Mouse (Mus musculus): ENCODE results near the gene Eva1b. TPM values are rescaled to one million over a fixed set of nuclear protein-coding genes. Genes with fewer than 3 reads are reported as not detected.

The Eva1b gene
- polyA plus RNA-seq, 1 experiment from 2014 or later, result 69.4 TPM

- Histone ChIP-seq H3K4me1 (no peaks in the 10 kb centered on the region), H3K36me3 (peaks cover 37% of the 10 kb centered on the region), H3K27ac (no peak overlapping the region), H3K27me3 (no peaks in the 10 kb centered on the region), H3K4me2 (replicated peaks) (no peak overlapping the region), H3K9ac (no peak overlapping the region), H3K9me3 (0 out of 2 replicates have a peak, but pooled peaks cover 3% of the 10 kb centered on the region), H3K4me3 (no peak overlapping the region)
- WGBS, result 94% methylated on average over 2 of the region's 2 CpGs
- ATAC-seq (ENCODE audit: insufficient number of reproducible peaks, insufficient read depth, low FRiP score, low TSS enrichment), result no peak
These were observed 27.0 kb upstream of the Eva1b start for GRCm38 (mm10) chr4:126120506-126120905.

- Histone ChIP-seq H3K27me3 (no peaks in the 10 kb centered on the region), H3K4me2 (replicated peaks) (no peak overlapping the region)
- 90% methylated on average over 10 of the region's 10 CpGs for WGBS
These were observed 24.1 kb upstream of the Eva1b start for GRCm38 (mm10) chr4:126123309-126124040.

GRCm38 (mm10) chr4:126130502-126130901 is 17.0 kb upstream of the Eva1b start:
- H3K4me1 ChIP-seq, result peaks cover 36% of the 10 kb centered on the region
- WGBS, result 35% methylated on average over 11 of the region's 11 CpGs
- ATAC-seq (ENCODE audit: insufficient number of reproducible peaks, insufficient read depth, low FRiP score, low TSS enrichment), result peak; percentile 43; the same call in 1 of the 2 replicates
- H3K4me2 ChIP-seq (replicated peaks), result no peak overlapping the region
- peaks cover 56% of the 10 kb centered on the region for H3K36me3 ChIP-seq
- H3K9ac ChIP-seq, result no peak overlapping the region
- H3K27ac ChIP-seq, result peak overlapping the region; percentile 89
- H3K4me3 ChIP-seq, result no peak overlapping the region
- H3K27me3 ChIP-seq, result no peaks in the 10 kb centered on the region
- no peaks in the 10 kb centered on the region for H3K9me3 ChIP-seq

More at GRCm38 (mm10) chr4:126123309-126124040, 24.1 kb upstream of the Eva1b start:
- Histone ChIP-seq H3K4me3 (no peak overlapping the region), H3K9ac (no peak overlapping the region), H3K27ac (no peak overlapping the region), H3K36me3 (peaks cover 60% of the 10 kb centered on the region), H3K4me1 (no peaks in the 10 kb centered on the region), H3K9me3 (0 out of 2 replicates have a peak, but pooled peaks cover 3% of the 10 kb centered on the region)
- ATAC-seq (ENCODE audit: insufficient number of reproducible peaks, insufficient read depth, low FRiP score, low TSS enrichment), result no peak

GRCm38 (mm10) chr4:126131290-126132121 is 16.0 kb upstream of the Eva1b start:
- Histone ChIP-seq H3K27me3 (no peaks in the 10 kb centered on the region), H3K9ac (no peak overlapping the region), H3K4me2 (replicated peaks) (no peak overlapping the region), H3K27ac (peak overlapping the region; percentile 48), H3K9me3 (no peaks in the 10 kb centered on the region), H3K4me1 (peaks cover 36% of the 10 kb centered on the region), H3K36me3 (peaks cover 55% of the 10 kb centered on the region), H3K4me3 (no peak overlapping the region)
- 48% methylated on average over 10 of the region's 10 CpGs for WGBS
- ATAC-seq (ENCODE audit: insufficient number of reproducible peaks, insufficient read depth, low FRiP score, low TSS enrichment), result no peak

GRCm38 (mm10) chr4:126132636-126133264 is 14.8 kb upstream of the Eva1b start:
- Histone ChIP-seq H3K27ac (peak overlapping the region; percentile 48; the same call in 1 of the 2 replicates), H3K9me3 (no peaks in the 10 kb centered on the region), H3K27me3 (no peaks in the 10 kb centered on the region), H3K4me1 (peaks cover 36% of the 10 kb centered on the region), H3K9ac (no peak overlapping the region), H3K36me3 (peaks cover 55% of the 10 kb centered on the region), H3K4me3 (no peak overlapping the region), H3K4me2 (replicated peaks) (no peak overlapping the region)
- 78% methylated on average over 6 of the region's 6 CpGs for WGBS
- no peak for ATAC-seq (ENCODE audit: insufficient number of reproducible peaks, insufficient read depth, low FRiP score, low TSS enrichment)

- no peak overlapping the region for H3K4me3 ChIP-seq
- H3K4me1 ChIP-seq, result peaks cover 36% of the 10 kb centered on the region
- H3K4me2 ChIP-seq (replicated peaks), result no peak overlapping the region
- no peak overlapping the region for H3K9ac ChIP-seq
- WGBS, result 94% methylated on average over 4 of the region's 4 CpGs
- no peaks in the 10 kb centered on the region for H3K9me3 ChIP-seq
- H3K36me3 ChIP-seq, result peaks cover 55% of the 10 kb centered on the region
- no peak for ATAC-seq (ENCODE audit: insufficient number of reproducible peaks, insufficient read depth, low FRiP score, low TSS enrichment)
- H3K27me3 ChIP-seq, result no peaks in the 10 kb centered on the region
- no peak overlapping the region for H3K27ac ChIP-seq
These were observed 13.3 kb upstream of the Eva1b start for GRCm38 (mm10) chr4:126134236-126134635.

- Histone ChIP-seq H3K9ac (no peak overlapping the region), H3K4me3 (no peak overlapping the region), H3K27me3 (no peaks in the 10 kb centered on the region), H3K4me2 (replicated peaks) (no peak overlapping the region), H3K9me3 (no peaks in the 10 kb centered on the region), H3K4me1 (peaks cover 36% of the 10 kb centered on the region), H3K27ac (no peak overlapping the region), H3K36me3 (peaks cover 55% of the 10 kb centered on the region)
- WGBS, result 86% methylated on average over 4 of the region's 4 CpGs
- ATAC-seq (ENCODE audit: insufficient number of reproducible peaks, insufficient read depth, low FRiP score, low TSS enrichment), result no peak
These were observed 12.9 kb upstream of the Eva1b start for GRCm38 (mm10) chr4:126134639-126135038.

GRCm38 (mm10) chr4:126137773-126138172 is 9.8 kb upstream of the Eva1b start:
- Histone ChIP-seq H3K4me1 (peaks cover 11% of the 10 kb centered on the region; the same call in 1 of the 2 replicates), H3K4me3 (no peak overlapping the region), H3K27me3 (no peaks in the 10 kb centered on the region), H3K36me3 (peaks cover 65% of the 10 kb centered on the region), H3K9me3 (no peaks in the 10 kb centered on the region), H3K4me2 (replicated peaks) (no peak overlapping the region), H3K9ac (0 out of 2 replicates have a peak overlapping the region, but pooled peaks have one; percentile 27), H3K27ac (no peak overlapping the region)
- 90% methylated on average over 4 of the region's 4 CpGs for WGBS
- no peak for ATAC-seq (ENCODE audit: insufficient number of reproducible peaks, insufficient read depth, low FRiP score, low TSS enrichment)

- Histone ChIP-seq H3K9me3 (no peaks in the 10 kb centered on the region), H3K4me2 (replicated peaks) (no peak overlapping the region), H3K27me3 (no peaks in the 10 kb centered on the region), H3K4me1 (0 out of 2 replicates have a peak, but pooled peaks cover 5% of the 10 kb centered on the region), H3K4me3 (no peak overlapping the region), H3K9ac (no peak overlapping the region), H3K36me3 (peaks cover 48% of the 10 kb centered on the region), H3K27ac (peak overlapping the region; percentile 37)
- WGBS, result 59% methylated on average over 5 of the region's 5 CpGs
- ATAC-seq (ENCODE audit: insufficient number of reproducible peaks, insufficient read depth, low FRiP score, low TSS enrichment), result no peak
These were observed 6.5 kb upstream of the Eva1b start for GRCm38 (mm10) chr4:126141021-126141420.

- Histone ChIP-seq H3K27me3 (no peaks in the 10 kb centered on the region), H3K4me2 (replicated peaks) (no peak overlapping the region), H3K27ac (no peak overlapping the region), H3K9ac (no peak overlapping the region), H3K4me1 (peaks cover 32% of the 10 kb centered on the region), H3K36me3 (0 out of 2 replicates have a peak, but pooled peaks cover 7% of the 10 kb centered on the region), H3K9me3 (no peaks in the 10 kb centered on the region), H3K4me3 (no peak overlapping the region)
- ATAC-seq (ENCODE audit: insufficient number of reproducible peaks, insufficient read depth, low FRiP score, low TSS enrichment), result no peak
- WGBS, result 37% methylated on average over 4 of the region's 4 CpGs
These were observed 2.1 kb upstream of the Eva1b start for GRCm38 (mm10) chr4:126145396-126145795.

GRCm38 (mm10) chr4:126146974-126147532 is 491 bp upstream of the Eva1b start:
- no peaks in the 10 kb centered on the region for H3K9me3 ChIP-seq
- H3K4me1 ChIP-seq, result peaks cover 38% of the 10 kb centered on the region
- H3K4me2 ChIP-seq (replicated peaks), result peak overlapping the region; percentile 92
- H3K4me3 ChIP-seq, result peak overlapping the region; percentile 55; the same call in 1 of the 2 replicates
- H3K27ac ChIP-seq, result peak overlapping the region; percentile 95
- no peak for ATAC-seq (ENCODE audit: insufficient number of reproducible peaks, insufficient read depth, low FRiP score, low TSS enrichment)
- no peak overlapping the region for H3K9ac ChIP-seq
- 21% methylated on average over 9 of the region's 9 CpGs for WGBS
- H3K27me3 ChIP-seq, result no peaks in the 10 kb centered on the region
- no peaks in the 10 kb centered on the region for H3K36me3 ChIP-seq

All from embryonic facial prominence, embryonic 12.5 days (tissue).